Mouse (Mus musculus) liver, embryonic 14.5 days (tissue): ENCODE results near the gene 1700020A23Rik. TPM values are rescaled to one million over a fixed set of nuclear protein-coding genes. Genes with fewer than 3 reads are reported as not detected.

Experiments used
- ATAC-seq: fragments of 200-750 bp; cut with Nextera tagmentation; 2 replicates; pipeline ENCODE4 v1.8.0; 2017; ENCODE audit warnings: moderate number of reproducible peaks, mild to moderate bottlenecking, moderate library complexity; ENCODE audit not compliant: insufficient read depth
- DNase-seq, 3 experiments: peaks; one replicate each; pipeline ENCODE4 v3.0.0-alpha.2; 2012 to 2013; ENCODE audit warnings: low read depth in 3 of 3, low spot score in 3 of 3
- H3K27ac ChIP-seq: fragments of 300-500 bp; sonication (generic); 2 replicates; pipeline ENCODE4 v1.5.1; 2014; ENCODE audit warnings: moderate library complexity, mild to moderate bottlenecking, control low read depth, inconsistent platforms
- H3K27me3 ChIP-seq: fragments of 300-500 bp; sonication (generic); 2 replicates; pipeline ENCODE4 v1.6.1; 2014; ENCODE audit warnings: mild to moderate bottlenecking, low read length, moderate library complexity; ENCODE audit not compliant: control insufficient read depth, insufficient read depth
- H3K36me3 ChIP-seq: fragments of 300-500 bp; sonication (generic); replicated peaks from 2 replicates; pipeline ENCODE4 v1.6.1; 2014; ENCODE audit warnings: low read depth; ENCODE audit not compliant: control insufficient read depth, insufficient read depth
- H3K4me1 ChIP-seq, 2 experiments: fragments of 200-500 bp in 1 of 2; fragments of 300-500 bp in 1 of 2; sonication (generic) in 1 of 2; replicated peaks; 2 replicates each; pipeline ENCODE4 v1.6.1; 2012 to 2014; ENCODE audit warnings: antibody characterized with exemption in 1 of 2, inconsistent platforms in 1 of 2, low read length in 1 of 2; ENCODE audit not compliant: control insufficient read depth in 2 of 2, insufficient read depth in 2 of 2
- H3K4me2 ChIP-seq: fragments of 300-500 bp; sonication (generic); 2 replicates; pipeline ENCODE4 v1.6.1; 2014; ENCODE audit warnings: low read depth, mild to moderate bottlenecking, control low read depth, moderate library complexity
- H3K4me3 ChIP-seq, 2 experiments: fragments of 200-500 bp in 1 of 2; fragments of 300-500 bp in 1 of 2; sonication (generic) in 1 of 2; 2 replicates each; pipeline ENCODE4 v1.5.1; 2012 to 2014; ENCODE audit warnings: low read depth in 2 of 2, low read length in 2 of 2, mild to moderate bottlenecking in 2 of 2, control low read depth in 1 of 2, inconsistent platforms in 1 of 2, moderate library complexity in 1 of 2; ENCODE audit not compliant: insufficient read depth in 1 of 2
- H3K9ac ChIP-seq: fragments of 300-500 bp; sonication (generic); replicated peaks from 2 replicates; pipeline ENCODE4 v1.6.1; 2014; ENCODE audit warnings: mild to moderate bottlenecking, control low read depth, moderate library complexity
- H3K9me3 ChIP-seq: fragments of 300-500 bp; sonication (generic); 2 replicates; pipeline ENCODE4 v1.6.1; 2016; ENCODE audit warnings: low read length, mixed read lengths; ENCODE audit not compliant: control insufficient read depth
- CTCF ChIP-seq: IDR thresholded peaks from 2 replicates; pipeline ENCODE4 v1.5.1; 2016; ENCODE audit warnings: antibody characterized with exemption, low read depth, control low read depth
- EP300 ChIP-seq: IDR thresholded peaks from 2 replicates; pipeline ENCODE4 v1.6.1; 2016; ENCODE audit warnings: antibody characterized with exemption, low read depth
- WGBS: fragments of 180-500 bp; shearing (Covaris S2); extraction: QIAGEN DNeasy Blood & Tissue Kit; methylation state at CpG from one replicate; pipeline ENCODE4 v1.1.7; 2014; ENCODE audit not compliant: insufficient replicate concordance; 5-methylcytosine and 5-hydroxymethylcytosine counted together
- polyA plus RNA-seq, 2 experiments: library from polyadenylated mRNA; depleted of rRNA in 1 of 2; stranded (reverse) in 1 of 2; unstranded in 1 of 2; fragments of >200 nt; fragmentation: Nextera tagmentation in 1 of 2; extraction: Ambion mirVana in 1 of 2; gene quantifications; 2 replicates each; pipeline versions ENCODE4 v1.2.1 to v1.2.3; 2012 to 2014

Gene 1700020A23Rik
- polyA plus RNA-seq, 2 experiments, result not detected

DNA sequence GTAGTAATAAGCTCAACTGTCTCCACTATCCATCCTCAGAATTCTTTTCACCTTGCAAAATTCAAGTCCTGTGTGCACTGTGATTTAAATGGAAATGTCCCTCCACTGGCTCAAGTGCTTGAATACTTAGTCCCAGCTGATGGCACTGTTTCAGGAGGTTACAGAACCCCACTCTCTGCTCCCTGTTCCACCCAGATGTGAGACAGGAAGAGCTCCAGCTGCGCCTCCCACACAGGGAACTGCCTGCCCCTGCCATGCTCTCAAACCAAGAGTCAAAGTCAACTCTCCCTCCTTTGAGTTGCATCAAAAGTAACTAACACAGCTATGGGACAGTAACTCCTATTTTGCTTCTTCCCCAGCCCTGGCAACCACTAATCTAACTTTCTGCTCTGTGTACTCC, 18.8 kb upstream of the 1700020A23Rik start:
- no peak overlapping the region for H3K4me3 ChIP-seq
- 57% methylated on average over 1 of the region's 1 CpGs for WGBS
- ATAC-seq, result no peak
- no peak overlapping the region for H3K4me2 ChIP-seq
- no peak for DNase-seq
- no peaks in the 10 kb centered on the region for H3K9me3 ChIP-seq
- no peaks in the 10 kb centered on the region for H3K36me3 ChIP-seq
- no peak overlapping the region for H3K9ac ChIP-seq
- TF ChIP-seq EP300 (no peak), CTCF (no peak)
- no peaks in the 10 kb centered on the region for H3K4me1 ChIP-seq
- no peaks in the 10 kb centered on the region for H3K27me3 ChIP-seq
- no peak overlapping the region for H3K27ac ChIP-seq

DNA sequence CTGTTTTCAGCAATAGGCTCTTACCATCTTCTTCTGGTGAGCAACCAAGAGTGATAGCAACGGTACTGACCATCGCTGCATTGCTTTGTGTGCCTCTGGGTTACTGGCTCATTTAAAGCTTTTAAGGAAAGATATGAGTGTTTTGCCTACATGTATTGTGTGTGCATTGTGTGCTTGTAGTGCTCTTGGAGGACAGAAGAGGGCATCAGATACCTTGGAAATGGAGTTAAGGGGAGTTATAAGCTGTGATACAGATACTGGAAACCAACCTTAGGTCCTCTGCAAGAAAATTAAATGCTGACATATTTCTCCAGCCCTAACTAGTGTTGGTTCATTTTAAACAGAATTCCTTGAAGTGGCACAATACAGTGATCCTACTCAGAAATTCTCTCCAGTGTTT, 16.3 kb upstream of the 1700020A23Rik start:
- 54% methylated on average over 2 of the region's 2 CpGs for WGBS
- DNase-seq, result no peak
- Histone ChIP-seq H3K27ac (no peak overlapping the region), H3K4me2 (no peak overlapping the region), H3K9ac (no peak overlapping the region), H3K36me3 (no peaks in the 10 kb centered on the region), H3K4me3 (no peak overlapping the region), H3K9me3 (no peaks in the 10 kb centered on the region), H3K27me3 (no peaks in the 10 kb centered on the region), H3K4me1 (no peaks in the 10 kb centered on the region)
- no peak for ATAC-seq
- no peak for TF ChIP-seq EP300
- TF ChIP-seq CTCF, result peak; percentile 37; the same call in 1 of the 2 replicates

DNA sequence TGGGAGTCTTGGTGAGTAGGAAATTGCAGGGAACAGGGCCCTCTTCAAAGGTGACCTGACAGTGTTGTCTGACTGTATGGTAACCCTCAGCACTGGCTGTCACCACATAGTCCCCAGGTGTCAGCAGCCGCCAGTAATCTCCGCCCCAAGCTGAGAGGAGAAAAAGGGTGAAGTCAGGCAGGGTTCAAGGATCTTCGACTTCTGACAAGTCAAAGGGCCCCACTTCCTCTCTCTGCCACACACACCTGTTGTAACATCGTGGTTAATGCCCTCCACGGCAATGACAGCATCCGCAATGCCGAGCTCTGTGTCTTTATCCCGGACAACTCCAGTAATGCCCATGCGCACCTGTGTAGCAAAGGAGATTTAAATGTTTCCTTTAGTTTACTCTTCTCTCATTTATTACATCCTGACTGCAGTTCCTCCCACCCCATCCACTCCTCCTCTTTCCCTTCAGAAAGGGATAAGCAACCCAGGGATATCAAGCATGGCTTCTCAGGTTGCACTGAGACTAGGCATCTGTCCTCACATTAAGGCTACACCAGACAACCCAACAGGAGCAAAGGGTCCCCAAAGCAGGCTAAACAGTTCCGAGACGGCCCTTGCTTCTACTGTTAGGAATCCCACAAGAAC, 13.9 kb upstream of the 1700020A23Rik start:
- no peaks in the 10 kb centered on the region for H3K36me3 ChIP-seq
- ATAC-seq (no peak), DNase-seq (no peak)
- H3K4me2 ChIP-seq, result no peak overlapping the region
- no peaks in the 10 kb centered on the region for H3K4me1 ChIP-seq
- WGBS, result 64% methylated on average over 11 of the region's 11 CpGs
- TF ChIP-seq EP300 (no peak), CTCF (no peak)
- H3K9ac ChIP-seq, result no peak overlapping the region
- no peaks in the 10 kb centered on the region for H3K9me3 ChIP-seq
- no peak overlapping the region for H3K27ac ChIP-seq
- H3K4me3 ChIP-seq, result no peak overlapping the region
- H3K27me3 ChIP-seq, result peaks cover 3% of the 10 kb centered on the region; the same call in 1 of the 2 replicates

DNA sequence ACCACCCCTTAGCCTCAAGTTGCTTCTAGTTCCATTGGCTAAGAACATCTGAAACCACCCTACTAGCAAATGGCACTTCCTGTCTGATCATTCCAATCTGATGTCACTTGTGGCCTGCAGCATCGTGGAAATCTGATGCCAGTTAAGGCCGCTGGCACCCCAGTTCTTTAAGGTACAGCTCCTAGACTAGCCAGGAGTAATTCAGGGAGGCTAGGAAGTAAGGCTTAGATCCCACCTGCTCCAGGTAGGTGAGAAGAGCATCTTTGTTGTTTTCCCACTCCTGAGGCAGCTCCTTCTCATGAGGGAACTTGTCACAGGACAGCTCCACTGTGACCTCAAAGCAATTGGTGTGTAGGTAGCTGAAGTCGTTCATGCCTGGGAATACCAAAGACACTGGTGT, 12.2 kb upstream of the 1700020A23Rik start:
- H3K4me1 ChIP-seq, result no peaks in the 10 kb centered on the region
- H3K27me3 ChIP-seq, result peaks cover 14% of the 10 kb centered on the region
- no peak overlapping the region for H3K4me2 ChIP-seq
- H3K27ac ChIP-seq, result no peak overlapping the region
- no peak for DNase-seq
- no peak overlapping the region for H3K4me3 ChIP-seq
- no peaks in the 10 kb centered on the region for H3K36me3 ChIP-seq
- WGBS, result 65% methylated on average over 3 of the region's 3 CpGs
- TF ChIP-seq EP300, result no peak
- no peak for TF ChIP-seq CTCF
- H3K9ac ChIP-seq, result no peak overlapping the region
- ATAC-seq, result no peak
- no peaks in the 10 kb centered on the region for H3K9me3 ChIP-seq

DNA sequence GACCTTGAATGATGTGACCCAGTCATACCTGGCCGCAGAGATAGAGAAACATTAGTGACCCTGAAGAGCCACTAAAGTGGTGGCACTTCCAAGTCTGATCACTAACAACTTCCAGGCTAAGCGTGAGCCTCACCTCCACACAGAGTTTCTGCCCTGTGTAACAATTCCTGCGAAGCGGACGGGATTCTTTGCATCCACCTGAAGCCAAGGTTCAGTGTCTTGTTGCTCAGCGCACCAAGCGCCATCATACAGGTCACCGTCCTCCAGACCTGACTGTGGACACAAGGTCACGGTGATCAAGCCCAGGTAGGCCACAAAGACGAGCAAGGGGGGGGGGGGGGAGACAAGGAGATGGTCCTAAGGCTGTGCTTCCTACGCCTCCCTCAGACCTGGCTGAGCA, 9.4 kb upstream of the 1700020A23Rik start:
- no peaks in the 10 kb centered on the region for H3K9me3 ChIP-seq
- TF ChIP-seq CTCF (no peak), EP300 (no peak)
- no peak overlapping the region for H3K4me3 ChIP-seq
- no peaks in the 10 kb centered on the region for H3K36me3 ChIP-seq
- WGBS, result 76% methylated on average over 10 of the region's 11 CpGs
- peaks cover 21% of the 10 kb centered on the region for H3K27me3 ChIP-seq
- no peak overlapping the region for H3K9ac ChIP-seq
- no peak overlapping the region for H3K4me2 ChIP-seq
- H3K4me1 ChIP-seq, result no peaks in the 10 kb centered on the region
- no peak overlapping the region for H3K27ac ChIP-seq
- DNase-seq (no peak), ATAC-seq (no peak)
